Comparison of ENCODE assay signal across 25 mouse cellular contexts in the genomic region with DNA sequence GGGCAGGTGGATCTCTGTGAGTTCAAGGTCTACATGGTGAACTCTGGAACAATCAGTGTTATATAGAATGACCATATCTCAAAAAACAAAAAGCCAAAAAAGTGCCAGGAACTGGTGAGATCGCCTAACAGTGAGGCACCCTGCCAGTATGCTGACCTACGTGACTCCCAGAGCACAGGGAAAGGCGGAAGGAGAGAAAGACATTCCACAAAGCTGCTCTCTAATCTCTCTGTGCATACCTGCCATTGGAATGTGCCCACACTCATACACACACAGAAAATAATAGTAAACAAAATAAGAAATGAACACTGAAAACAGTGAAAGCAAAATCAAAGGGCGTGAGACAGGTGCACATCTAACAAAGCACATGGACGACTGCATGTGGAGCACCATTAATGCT. TPM values are rescaled to one million over a fixed set of nuclear protein-coding genes. Genes with fewer than 3 reads are reported as not detected.
DNase-seq lines count a peak whose midpoint lies in the region; ATAC-seq and TF ChIP-seq lines count a peak whose summit lies in the region.
"Had no signal": no experiment of that assay in that cellular context is flagged by ENCODE, and none has a peak within 500 bp of the region (broad histone marks: within the 10 kb centered on the region; RNA-seq: fewer than 3 reads in every experiment).

No protein-coding gene starts in this region.

- no peaks in the 10 kb centered on the region for H3K9me3 ChIP-seq in heart, embryonic 12.5 days (replicated peaks)
- H3K9me3 ChIP-seq in heart, embryonic 14.5 days (ENCODE audit: control insufficient read depth, low read length), result no peaks in the 10 kb centered on the region
- H3K9me3 ChIP-seq in heart, embryonic 16.5 days (replicated peaks; ENCODE audit: control insufficient read depth, low read length), result no peaks in the 10 kb centered on the region
- H3K9me3 ChIP-seq: embryonic facial prominence, embryonic 10.5 days; embryonic facial prominence, embryonic 12.5 days; forebrain, embryonic 13.5 days; forebrain, embryonic 15.5 days; G1E had no signal

- H3K27ac ChIP-seq in heart, embryonic 12.5 days (ENCODE audit: poor library complexity, severe bottlenecking), result peak overlapping the region; percentile 11; the same call in 1 of the 2 replicates
- H3K27ac ChIP-seq in heart, embryonic 14.5 days (replicated peaks in 1 of 2; ENCODE audit: control insufficient read depth in 1 of 2, insufficient read depth in 1 of 2, low read depth in 2 of 2, low read length in 2 of 2), result peak overlapping the region; percentile 35 to 60; a peak in 3 of 4 replicates
- peak overlapping the region; percentile 73 for H3K27ac ChIP-seq in heart, embryonic 16.5 days (ENCODE audit: low read length)
- no peak overlapping the region for H3K27ac ChIP-seq in heart, adult 2 months
- H3K27ac ChIP-seq: embryonic facial prominence, embryonic 10.5 days; embryonic facial prominence, embryonic 12.5 days; forebrain, embryonic 13.5 days; forebrain, embryonic 15.5 days had no signal

- no peak for DNase-seq in heart, postnatal 10 days
- DNase-seq in heart, adult 11 months, result no peak
- DNase-seq in heart, adult 2 months, result no peak
- DNase-seq: adrenal gland, adult 8-10 months; adrenal gland, postnatal 14 days; adrenal gland, postnatal 36 days; B cell, adult 2 months; cerebellum, adult 11-12 months; cerebellum, adult 2 months; cerebellum, adult 9-10 months; cerebellum, postnatal 10 days; cerebellum, postnatal 25 days had no signal

- no peaks in the 10 kb centered on the region for H3K79me2 ChIP-seq in heart, adult 2 months (replicated peaks; ENCODE audit: control insufficient read depth, insufficient read depth, low read length)

- H3K4me1 ChIP-seq in heart, embryonic 12.5 days (replicated peaks), result peaks cover 21% of the 10 kb centered on the region
- peaks cover 8 to 14% of the 10 kb centered on the region in 2 experiments for H3K4me1 ChIP-seq in heart, embryonic 14.5 days (ENCODE audit: control insufficient read depth in 2 of 2, insufficient read depth in 2 of 2, low read length in 2 of 2)
- peaks cover 13% of the 10 kb centered on the region for H3K4me1 ChIP-seq in heart, embryonic 16.5 days (ENCODE audit: control insufficient read depth, insufficient read depth, low read length)
- peaks cover 2% of the 10 kb centered on the region for H3K4me1 ChIP-seq in heart, adult 2 months (ENCODE audit: control insufficient read depth, insufficient read depth, low read length)
- H3K4me1 ChIP-seq: embryonic facial prominence, embryonic 10.5 days; embryonic facial prominence, embryonic 12.5 days; forebrain, embryonic 13.5 days; forebrain, embryonic 15.5 days had no signal

- no peak for TF ChIP-seq POLR2A in heart, adult 2 months (IDR thresholded peaks at IDR 0.05; ENCODE audit: insufficient read depth, low read depth, low read length)

- no peak for TF ChIP-seq CTCF in heart, adult 2 months (IDR thresholded peaks at IDR 0.05)

- intact Hi-C loops in heart, postnatal 10 days (cut with DNase I), result no loop called here
- intact Hi-C loops in heart, adult 2 months (cut with DNase I), result no loop called here

- peaks cover 65% of the 10 kb centered on the region for H3K36me3 ChIP-seq in heart, embryonic 12.5 days
- H3K36me3 ChIP-seq in heart, embryonic 14.5 days (ENCODE audit: control insufficient read depth, insufficient read depth, low read length), result peaks cover 53% of the 10 kb centered on the region
- H3K36me3 ChIP-seq in heart, embryonic 16.5 days (ENCODE audit: control insufficient read depth, insufficient read depth), result peaks cover 36% of the 10 kb centered on the region
- H3K36me3 ChIP-seq in heart, adult 2 months (ENCODE audit: control insufficient read depth, insufficient read depth, low read length), result peaks cover 11% of the 10 kb centered on the region

- 70% methylated on average over 5 of the region's 5 CpGs for WGBS in heart, embryonic 12.5 days
- WGBS in heart, embryonic 14.5 days, result 45% methylated on average over 5 of the region's 5 CpGs
- 56% methylated on average over 5 of the region's 5 CpGs for WGBS in heart, embryonic 16.5 days
- WGBS in heart, adult 2 months, result 65% methylated on average over 5 of the region's 5 CpGs

- H3K9ac ChIP-seq in heart, embryonic 12.5 days, result no peak overlapping the region
- no peak overlapping the region for H3K9ac ChIP-seq in heart, embryonic 14.5 days (ENCODE audit: low read length)
- no peak overlapping the region for H3K9ac ChIP-seq in heart, embryonic 16.5 days (ENCODE audit: low read length)
- no peak overlapping the region for H3K9ac ChIP-seq in heart, adult 2 months (ENCODE audit: low read depth, low read length)
- H3K9ac ChIP-seq: embryonic facial prominence, embryonic 12.5 days; forebrain, embryonic 13.5 days; forebrain, embryonic 15.5 days had no signal

- TF ChIP-seq EP300 in heart, adult 2 months (IDR thresholded peaks at IDR 0.05; ENCODE audit: insufficient read depth, low read depth, low read length), result no peak

- ATAC-seq in heart, embryonic 12.5 days (ENCODE audit: insufficient number of reproducible peaks, low FRiP score), result no peak
- ATAC-seq in heart, embryonic 14.5 days (ENCODE audit: insufficient number of reproducible peaks, insufficient read depth, low FRiP score, low read depth), result peak; percentile 59; the same call in 1 of the 2 replicates
- peak; percentile 78 for ATAC-seq in heart, embryonic 16.5 days (replicated peaks; ENCODE audit: extremely low read depth, insufficient read depth, low FRiP score)
- ATAC-seq: activated CD4-positive, CD25-positive, alpha-beta regulatory T cell, adult 4 months; CD4-positive, CD25-positive, alpha-beta regulatory T cell, adult 4 months; forebrain, embryonic 13.5 days; forebrain, embryonic 15.5 days; Patski had no signal

- H3K4me3 ChIP-seq in heart, embryonic 12.5 days, result no peak overlapping the region
- H3K4me3 ChIP-seq in heart, embryonic 14.5 days (ENCODE audit: control insufficient read depth in 1 of 2, insufficient read depth in 1 of 2, low read depth in 1 of 2, low read length in 2 of 2), result no peak overlapping the region
- no peak overlapping the region for H3K4me3 ChIP-seq in heart, embryonic 16.5 days (ENCODE audit: low read length)
- no peak overlapping the region for H3K4me3 ChIP-seq in heart, adult 2 months
- H3K4me3 ChIP-seq: embryonic facial prominence, embryonic 10.5 days; embryonic facial prominence, embryonic 12.5 days; forebrain, embryonic 13.5 days; forebrain, embryonic 15.5 days had no signal

- no peak overlapping the region for H3K4me2 ChIP-seq in heart, embryonic 12.5 days
- H3K4me2 ChIP-seq in heart, embryonic 14.5 days (ENCODE audit: low read length), result no peak overlapping the region
- no peak overlapping the region for H3K4me2 ChIP-seq in heart, embryonic 16.5 days (ENCODE audit: low read depth, low read length)
- H3K4me2 ChIP-seq: embryonic facial prominence, embryonic 12.5 days; forebrain, embryonic 13.5 days; forebrain, embryonic 15.5 days had no signal

- no peaks in the 10 kb centered on the region for H3K27me3 ChIP-seq in heart, embryonic 12.5 days (replicated peaks)
- no peaks in the 10 kb centered on the region for H3K27me3 ChIP-seq in heart, embryonic 14.5 days (ENCODE audit: control insufficient read depth, insufficient read depth, low read length)
- no peaks in the 10 kb centered on the region for H3K27me3 ChIP-seq in heart, embryonic 16.5 days (ENCODE audit: control insufficient read depth, insufficient read depth, low read length)
- H3K27me3 ChIP-seq in heart, adult 2 months (ENCODE audit: control insufficient read depth, insufficient read depth, low read length), result no peaks in the 10 kb centered on the region
- H3K27me3 ChIP-seq: CH12.LX; embryonic facial prominence, embryonic 12.5 days; forebrain, embryonic 13.5 days; forebrain, embryonic 15.5 days; Patski had no signal

RNA-seq across cellular contexts. Expression of gene Fcf1, which starts 35.4 kb away (rescaled TPM):
- polyA plus RNA-seq in heart, embryonic 12.5 days (2016; fragmentation: Nextera tagmentation; extraction: Ambion mirVana), result 79.4 and 80.3 TPM in 2 replicates
- total RNA-seq in heart, postnatal 10 days (2021), result 10 to 100 TPM; 45.0 to 45.3 TPM
- polyA plus RNA-seq in heart, embryonic 14.5 days (2014; fragmentation: Nextera tagmentation; extraction: Ambion mirVana), result 88.8 and 91.9 TPM in 2 replicates
- 86.0 and 98.0 TPM in 2 replicates for polyA plus RNA-seq in heart, embryonic 16.5 days (2015; fragmentation: Nextera tagmentation; extraction: Ambion mirVana)
- 10 to 100 TPM; 31.8 to 35.1 TPM for total RNA-seq in heart, adult 2 months (2021)
- polyA plus RNA-seq in heart, adult 2 months (2012; rRNA removed), result 28.1 and 54.1 TPM in 2 replicates

RNA-seq across cellular contexts. Expression of gene Arel1, which starts 35.4 kb away (rescaled TPM):
- 14.4 and 15.4 TPM in 2 replicates for polyA plus RNA-seq in heart, embryonic 12.5 days (2016; fragmentation: Nextera tagmentation; extraction: Ambion mirVana)
- total RNA-seq in heart, postnatal 10 days (2021), result 10 to 100 TPM; 38.1 to 48.5 TPM
- 13.2 and 13.7 TPM in 2 replicates for polyA plus RNA-seq in heart, embryonic 14.5 days (2014; fragmentation: Nextera tagmentation; extraction: Ambion mirVana)
- polyA plus RNA-seq in heart, embryonic 16.5 days (2015; fragmentation: Nextera tagmentation; extraction: Ambion mirVana), result 13.1 and 13.3 TPM in 2 replicates
- 10 to 100 TPM; 34.9 to 45.2 TPM for total RNA-seq in heart, adult 2 months (2021)
- 29.5 and 45.9 TPM in 2 replicates for polyA plus RNA-seq in heart, adult 2 months (2012; rRNA removed)

RNA-seq across cellular contexts. Expression of gene Ltbp2, which starts 59.0 kb away (rescaled TPM):
- polyA plus RNA-seq in heart, embryonic 12.5 days (2016; fragmentation: Nextera tagmentation; extraction: Ambion mirVana), result 0.50 and 0.68 TPM in 2 replicates
- total RNA-seq in heart, postnatal 10 days (2021), result 1 to 10 TPM; 5.6 to 6.1 TPM
- 2.9 and 3.0 TPM in 2 replicates for polyA plus RNA-seq in heart, embryonic 14.5 days (2014; fragmentation: Nextera tagmentation; extraction: Ambion mirVana)
- polyA plus RNA-seq in heart, embryonic 16.5 days (2015; fragmentation: Nextera tagmentation; extraction: Ambion mirVana), result 5.9 and 7.8 TPM in 2 replicates
- total RNA-seq in heart, adult 2 months (2021), result 1 to 10 TPM in 1 of 2 experiments, under 1 TPM in 1; 0.99 to 2.3 TPM
- polyA plus RNA-seq in heart, adult 2 months (2012; rRNA removed), result 5.6 TPM in 2 replicates
- polyA plus RNA-seq: activated CD4-positive, CD25-positive, alpha-beta regulatory T cell, adult 4 months; CD4-positive, CD25-positive, alpha-beta regulatory T cell, adult 4 months; forebrain, embryonic 11.5 days; forebrain, embryonic 13.5 days; G1E had no signal
